Mouse (Mus musculus): ENCODE results near the gene Dnase1l2. TPM values are rescaled to one million over a fixed set of nuclear protein-coding genes. Genes with fewer than 3 reads are reported as not detected.
"Not testable (repeated sequence)": the region's sequence is repeated elsewhere in the genome, so short reads cannot be mapped to it uniquely, and the experiment has no call there.

Gene Dnase1l2
- total RNA-seq, 1 experiment, result 1.2 TPM

GRCm38 (mm10) chr17:24429201-24429983 lies 13.5 kb downstream of the Dnase1l2 start:
- H3K27ac ChIP-seq (ENCODE audit: insufficient read depth, low read depth, low read length, poor library complexity, severe bottlenecking), result no peak overlapping the region
- peaks cover 5% of the 10 kb centered on the region for H3K36me3 ChIP-seq (ENCODE audit: control insufficient read depth, insufficient read depth, low read length, poor library complexity, severe bottlenecking)
- in situ Hi-C loops (cut with MboI; ENCODE audit: low sequenced_read_pairs in 2 of 2, unreplicated experiment in 2 of 2), result no loop called here
- no peak for TF ChIP-seq HCFC1 (IDR thresholded peaks at IDR 0.05; ENCODE audit: borderline replicate concordance, insufficient read depth, low read length)
- TF ChIP-seq ZC3H11A (IDR thresholded peaks at IDR 0.05; ENCODE audit: borderline replicate concordance, low read depth, low read length), result no peak
- TF ChIP-seq ZNF384 (IDR thresholded peaks at IDR 0.05; ENCODE audit: low read depth, low read length), result no peak
- TF ChIP-seq CHD2 (IDR thresholded peaks at IDR 0.05; ENCODE audit: low read depth, low read length), result no peak
- TF ChIP-seq MAFK (IDR thresholded peaks at IDR 0.05; ENCODE audit: insufficient read depth, low read depth, low read length), result no peak
- no peaks in the 10 kb centered on the region for H3K9me3 ChIP-seq (ENCODE audit: control insufficient read depth, insufficient read depth, low read depth, low read length)
- no peak for DNase-seq (ENCODE audit: low read depth, low spot score)
- H3K4me1 ChIP-seq (ENCODE audit: control insufficient read depth in 2 of 2, insufficient read depth in 2 of 2, low read length in 2 of 2, poor library complexity in 1 of 2), result no peaks in the 10 kb centered on the region
- no peak overlapping the region for H3K9ac ChIP-seq (ENCODE audit: insufficient read depth, low read depth, low read length, poor library complexity, severe bottlenecking)
- H3K4me3 ChIP-seq (ENCODE audit: insufficient read depth in 1 of 2, low read depth in 1 of 2, low read length in 2 of 2, poor library complexity in 1 of 2, severe bottlenecking in 1 of 2), result no peak overlapping the region

- TF ChIP-seq CHD2 (IDR thresholded peaks at IDR 0.05; ENCODE audit: low read depth, low read length) (no peak), ZNF384 (IDR thresholded peaks at IDR 0.05; ENCODE audit: low read depth, low read length) (no peak), MAFK (IDR thresholded peaks at IDR 0.05; ENCODE audit: insufficient read depth, low read depth, low read length) (no peak), HCFC1 (IDR thresholded peaks at IDR 0.05; ENCODE audit: borderline replicate concordance, insufficient read depth, low read length) (no peak), ZC3H11A (IDR thresholded peaks at IDR 0.05; ENCODE audit: borderline replicate concordance, low read depth, low read length) (no peak)
- Histone ChIP-seq H3K27ac (ENCODE audit: insufficient read depth, low read depth, low read length, poor library complexity, severe bottlenecking) (peak overlapping the region; percentile 88; the same call in 1 of the 2 replicates), H3K9ac (ENCODE audit: insufficient read depth, low read depth, low read length, poor library complexity, severe bottlenecking) (peak overlapping the region; percentile 97), H3K4me3 (ENCODE audit: insufficient read depth in 1 of 2, low read depth in 1 of 2, low read length in 2 of 2, poor library complexity in 1 of 2, severe bottlenecking in 1 of 2) (peak overlapping the region; percentile 91 to 94), H3K4me1 (ENCODE audit: control insufficient read depth in 2 of 2, insufficient read depth in 2 of 2, low read length in 2 of 2, poor library complexity in 1 of 2) (no peaks in the 10 kb centered on the region), H3K9me3 (ENCODE audit: control insufficient read depth, insufficient read depth, low read depth, low read length) (no peaks in the 10 kb centered on the region), H3K36me3 (ENCODE audit: control insufficient read depth, insufficient read depth, low read length, poor library complexity, severe bottlenecking) (peaks cover 16% of the 10 kb centered on the region)
- no peak for DNase-seq (ENCODE audit: low read depth, low spot score)
- in situ Hi-C loops (cut with MboI; ENCODE audit: low sequenced_read_pairs in 2 of 2, unreplicated experiment in 2 of 2), result no loop called here
These were observed 15.7 kb downstream of the Dnase1l2 start for GRCm38 (mm10) chr17:24427170-24427557.

DNA sequence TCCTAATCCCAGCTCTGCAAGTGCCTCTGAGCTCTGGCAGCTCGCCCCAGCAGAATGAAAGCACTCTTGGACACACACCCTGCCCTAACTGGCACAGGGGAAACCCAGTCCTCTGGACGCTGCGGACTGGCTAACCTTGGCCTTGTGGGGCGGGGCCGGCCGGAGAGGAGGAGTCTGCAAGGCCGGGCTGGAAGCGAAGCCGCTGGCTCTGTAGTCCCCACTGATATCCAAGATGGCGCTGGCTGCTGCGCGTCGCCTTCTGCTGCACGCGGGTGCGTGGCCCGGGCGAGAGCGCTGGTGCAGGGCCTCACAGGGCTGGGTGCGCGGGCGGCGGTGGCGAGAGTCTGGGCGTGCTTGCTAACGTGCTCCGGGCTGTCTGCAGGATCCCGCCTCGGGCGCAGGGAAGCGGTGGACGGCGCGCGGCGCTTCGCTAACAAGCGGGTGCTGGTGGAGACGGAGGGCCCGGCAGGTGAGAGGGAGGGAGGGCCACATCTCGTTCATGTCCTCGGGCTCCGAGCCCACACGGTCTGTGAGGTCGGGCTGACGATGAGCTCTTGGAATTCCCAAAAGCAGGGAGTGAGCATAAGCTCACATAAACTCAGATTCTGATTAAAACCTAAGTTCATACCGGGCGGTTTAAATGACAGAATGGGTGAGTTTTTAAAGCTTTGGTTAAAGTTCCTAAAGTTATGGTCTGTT lies 16.3 kb downstream of the Dnase1l2 start, which contains the start of gene Eci1:
Gene Eci1 (plus strand): TSS at position 171 of the 699 bp plus-strand sequence.
- in situ Hi-C loops (cut with MboI; ENCODE audit: low sequenced_read_pairs in 2 of 2, unreplicated experiment in 2 of 2), result no loop called here

DNA sequence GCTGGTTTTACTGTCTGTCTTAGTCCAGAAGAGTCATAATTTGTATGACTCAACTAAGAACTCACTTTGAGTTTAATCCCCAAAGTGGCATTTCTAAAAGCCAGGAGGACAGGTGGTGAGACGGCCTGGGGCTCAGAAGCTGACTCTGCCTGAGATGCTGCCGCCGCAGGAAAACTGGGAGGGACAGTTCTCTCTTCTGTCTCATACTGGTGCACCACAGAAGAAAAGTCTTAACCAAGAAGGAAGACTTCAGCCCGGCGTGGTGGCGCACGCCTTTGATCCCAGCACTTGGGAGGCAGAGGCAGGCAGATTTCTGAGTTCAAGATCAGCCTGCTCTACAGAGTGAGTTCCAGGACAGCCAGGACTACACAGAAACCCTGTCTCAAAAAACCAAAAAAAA lies 17.0 kb downstream of the Dnase1l2 start:
- in situ Hi-C loops (cut with MboI; ENCODE audit: low sequenced_read_pairs in 2 of 2, unreplicated experiment in 2 of 2), result no loop called here
- Histone ChIP-seq H3K27ac (ENCODE audit: insufficient read depth, low read depth, low read length, poor library complexity, severe bottlenecking) (no peak overlapping the region), H3K36me3 (ENCODE audit: control insufficient read depth, insufficient read depth, low read length, poor library complexity, severe bottlenecking) (peaks cover 25% of the 10 kb centered on the region), H3K4me1 (ENCODE audit: control insufficient read depth in 2 of 2, insufficient read depth in 2 of 2, low read length in 2 of 2, poor library complexity in 1 of 2) (no peaks in the 10 kb centered on the region), H3K4me3 (ENCODE audit: insufficient read depth in 1 of 2, low read depth in 1 of 2, low read length in 2 of 2, poor library complexity in 1 of 2, severe bottlenecking in 1 of 2) (peak overlapping the region in 1 of 2 experiments; percentile 91; a peak in 1 of 4 replicates), H3K9ac (ENCODE audit: insufficient read depth, low read depth, low read length, poor library complexity, severe bottlenecking) (no peak overlapping the region), H3K9me3 (ENCODE audit: control insufficient read depth, insufficient read depth, low read depth, low read length) (no peaks in the 10 kb centered on the region)
- DNase-seq (ENCODE audit: low read depth, low spot score), result no peak
- TF ChIP-seq MAFK (IDR thresholded peaks at IDR 0.05; ENCODE audit: insufficient read depth, low read depth, low read length), result no peak

More for the DNA sequence above, 16.3 kb downstream of the Dnase1l2 start, which contains the start of gene Eci1:
- peak; percentile 74; the same call in 1 of the 2 replicates for TF ChIP-seq HCFC1 (IDR thresholded peaks at IDR 0.05; ENCODE audit: borderline replicate concordance, insufficient read depth, low read length)
- TF ChIP-seq CHD2 (IDR thresholded peaks at IDR 0.05; ENCODE audit: low read depth, low read length), result no peak
- TF ChIP-seq MAFK (IDR thresholded peaks at IDR 0.05; ENCODE audit: insufficient read depth, low read depth, low read length), result no peak
- DNase-seq (ENCODE audit: low read depth, low spot score), result peak; percentile 77
- peaks cover 19% of the 10 kb centered on the region for H3K36me3 ChIP-seq (ENCODE audit: control insufficient read depth, insufficient read depth, low read length, poor library complexity, severe bottlenecking)
- H3K4me3 ChIP-seq (ENCODE audit: insufficient read depth in 1 of 2, low read depth in 1 of 2, low read length in 2 of 2, poor library complexity in 1 of 2, severe bottlenecking in 1 of 2), result peak within 1 kb of the TSS; percentile 91 to 94
- H3K9ac ChIP-seq (ENCODE audit: insufficient read depth, low read depth, low read length, poor library complexity, severe bottlenecking), result peak within 1 kb of the TSS; percentile 97
- no peaks in the 10 kb centered on the region for H3K9me3 ChIP-seq (ENCODE audit: control insufficient read depth, insufficient read depth, low read depth, low read length)
- H3K4me1 ChIP-seq (ENCODE audit: control insufficient read depth in 2 of 2, insufficient read depth in 2 of 2, low read length in 2 of 2, poor library complexity in 1 of 2), result no peaks in the 10 kb centered on the region
- H3K27ac ChIP-seq (ENCODE audit: insufficient read depth, low read depth, low read length, poor library complexity, severe bottlenecking), result peak within 1 kb of the TSS; percentile 88

- H3K9ac ChIP-seq (ENCODE audit: insufficient read depth, low read depth, low read length, poor library complexity, severe bottlenecking); H3K27ac ChIP-seq (ENCODE audit: insufficient read depth, low read depth, low read length, poor library complexity, severe bottlenecking); DNase-seq (ENCODE audit: low read depth, low spot score); in situ Hi-C loops (cut with MboI; ENCODE audit: low sequenced_read_pairs in 2 of 2, unreplicated experiment in 2 of 2); H3K4me1 ChIP-seq (ENCODE audit: control insufficient read depth in 2 of 2, insufficient read depth in 2 of 2, low read length in 2 of 2, poor library complexity in 1 of 2); H3K9me3 ChIP-seq (ENCODE audit: control insufficient read depth, insufficient read depth, low read depth, low read length); H3K4me3 ChIP-seq (ENCODE audit: insufficient read depth in 1 of 2, low read depth in 1 of 2, low read length in 2 of 2, poor library complexity in 1 of 2, severe bottlenecking in 1 of 2): not testable (repeated sequence)
- H3K36me3 ChIP-seq (ENCODE audit: control insufficient read depth, insufficient read depth, low read length, poor library complexity, severe bottlenecking), result peaks cover 31% of the 10 kb centered on the region
These were observed 17.6 kb downstream of the Dnase1l2 start for GRCm38 (mm10) chr17:24425326-24425725.

All from ES-E14 (cell line).